Mouse (Mus musculus) hindbrain, embryonic 11.5 days (tissue): ENCODE measurements around the gene Thsd7a. TPM values are rescaled to one million over a fixed set of nuclear protein-coding genes. Genes with fewer than 3 reads are reported as not detected.

Source experiments
- ATAC-seq: fragments of 200-750 bp; cut with Nextera tagmentation; 2 replicates; pipeline ENCODE4 v1.8.0; 2017; ENCODE audit warnings: mild to moderate bottlenecking, moderate TSS enrichment, moderate library complexity; ENCODE audit not compliant: low FRiP score
- DNase-seq: peaks from one replicate; pipeline ENCODE4 v3.0.0-alpha.2; 2015; ENCODE audit warnings: low spot score
- H3K27ac ChIP-seq: fragments of 300-500 bp; sonication (generic); 2 replicates; pipeline ENCODE4 v1.5.1; 2014; ENCODE audit warnings: mild to moderate bottlenecking, low read depth, low read length
- H3K27me3 ChIP-seq: fragments of 300-500 bp; sonication (generic); 2 replicates; pipeline ENCODE4 v1.6.1; 2014; ENCODE audit warnings: mild to moderate bottlenecking, low read length, moderate library complexity, mixed read lengths; ENCODE audit not compliant: control insufficient read depth, insufficient read depth
- H3K36me3 ChIP-seq: fragments of 300-500 bp; sonication (generic); 2 replicates; pipeline ENCODE4 v1.6.1; 2014; ENCODE audit warnings: mild to moderate bottlenecking, low read length, moderate library complexity, mixed read lengths; ENCODE audit not compliant: control insufficient read depth, insufficient read depth
- H3K4me1 ChIP-seq: fragments of 300-500 bp; sonication (generic); replicated peaks from 2 replicates; pipeline ENCODE4 v1.6.1; 2014; ENCODE audit warnings: low read length, mixed read lengths; ENCODE audit not compliant: control insufficient read depth, insufficient read depth
- H3K4me2 ChIP-seq: fragments of 300-500 bp; sonication (generic); replicated peaks from 2 replicates; pipeline ENCODE4 v1.6.1; 2014; ENCODE audit warnings: mild to moderate bottlenecking, low read depth, low read length
- H3K4me3 ChIP-seq: fragments of 300-500 bp; sonication (generic); 2 replicates; pipeline ENCODE4 v1.5.1; 2014; ENCODE audit warnings: low read depth, low read length
- H3K9ac ChIP-seq: fragments of 300-500 bp; sonication (generic); 2 replicates; pipeline ENCODE4 v1.6.1; 2014; ENCODE audit warnings: low read depth, low read length
- H3K9me3 ChIP-seq: fragments of 300-500 bp; sonication (generic); 2 replicates; pipeline ENCODE4 v1.6.1; 2016; ENCODE audit warnings: low read length; ENCODE audit not compliant: control insufficient read depth
- WGBS: fragments of 180-500 bp; shearing (Covaris S2); extraction: QIAGEN DNeasy Blood & Tissue Kit; methylation state at CpG from one replicate; pipeline ENCODE4 v1.1.7; 2014; 5-methylcytosine and 5-hydroxymethylcytosine counted together
- polyA plus RNA-seq: library from polyadenylated mRNA; unstranded; fragments of >200 nt; fragmentation: Nextera tagmentation; extraction: Ambion mirVana; gene quantifications from 2 replicates; pipeline ENCODE4 v1.2.1, GENCODE M21; 2014

Gene Thsd7a
- polyA plus RNA-seq, 1 experiment from 2014 or later = 43.2 TPM

GRCm38 (mm10) chr6:12467339-12468124 is 281.7 kb downstream of the Thsd7a start:
- DNase-seq (no peak), ATAC-seq (no peak)
- Histone ChIP-seq H3K4me2 (no peak overlapping the region), H3K9ac (no peak overlapping the region), H3K9me3 (no peaks in the 10 kb centered on the region), H3K27me3 (no peaks in the 10 kb centered on the region), H3K27ac (no peak overlapping the region), H3K4me3 (no peak overlapping the region), H3K36me3 (no peaks in the 10 kb centered on the region), H3K4me1 (no peaks in the 10 kb centered on the region)
- 72% methylated on average over 7 of the region's 7 CpGs for WGBS

- Histone ChIP-seq H3K4me3 (no peak overlapping the region), H3K4me2 (no peak overlapping the region)
Observed at GRCm38 (mm10) chr6:12458841-12459240, 290.4 kb downstream of the Thsd7a start.

GRCm38 (mm10) chr6:12457451-12457850 is 291.8 kb downstream of the Thsd7a start:
- no peaks in the 10 kb centered on the region for H3K27me3 ChIP-seq
- 89% methylated on average over 1 of the region's 1 CpGs for WGBS
- ATAC-seq = no peak
- no peak for DNase-seq
- H3K36me3 ChIP-seq = no peaks in the 10 kb centered on the region
- H3K4me3 ChIP-seq = no peak overlapping the region
- no peak overlapping the region for H3K9ac ChIP-seq
- H3K27ac ChIP-seq = no peak overlapping the region
- no peak overlapping the region for H3K4me2 ChIP-seq
- H3K9me3 ChIP-seq = no peaks in the 10 kb centered on the region
- H3K4me1 ChIP-seq = no peaks in the 10 kb centered on the region

More at GRCm38 (mm10) chr6:12458841-12459240, 290.4 kb downstream of the Thsd7a start:
- no peaks in the 10 kb centered on the region for H3K36me3 ChIP-seq
- no peak overlapping the region for H3K27ac ChIP-seq
- DNase-seq (no peak), ATAC-seq (no peak)
- H3K27me3 ChIP-seq = no peaks in the 10 kb centered on the region
- 91% methylated on average over 4 of the region's 4 CpGs for WGBS
- H3K9me3 ChIP-seq = no peaks in the 10 kb centered on the region
- no peak overlapping the region for H3K9ac ChIP-seq
- H3K4me1 ChIP-seq = no peaks in the 10 kb centered on the region

- DNase-seq = no peak
- no peaks in the 10 kb centered on the region for H3K27me3 ChIP-seq
- WGBS = 69% methylated on average over 1 of the region's 1 CpGs
Observed at GRCm38 (mm10) chr6:12454876-12455485, 294.2 kb downstream of the Thsd7a start.

GRCm38 (mm10) chr6:12454132-12454531 is 295.1 kb downstream of the Thsd7a start:
- no peak for DNase-seq
- H3K9me3 ChIP-seq = no peaks in the 10 kb centered on the region
- no peak overlapping the region for H3K9ac ChIP-seq
- no peaks in the 10 kb centered on the region for H3K4me1 ChIP-seq
- WGBS = 74% methylated on average over 3 of the region's 3 CpGs
- ATAC-seq = no peak
- H3K27me3 ChIP-seq = no peaks in the 10 kb centered on the region
- H3K4me2 ChIP-seq = no peak overlapping the region
- H3K36me3 ChIP-seq = no peaks in the 10 kb centered on the region
- H3K27ac ChIP-seq = no peak overlapping the region
- H3K4me3 ChIP-seq = no peak overlapping the region

More at GRCm38 (mm10) chr6:12454876-12455485, 294.2 kb downstream of the Thsd7a start:
- no peak overlapping the region for H3K27ac ChIP-seq
- ATAC-seq = no peak
- no peak overlapping the region for H3K4me3 ChIP-seq
- no peaks in the 10 kb centered on the region for H3K4me1 ChIP-seq
- no peaks in the 10 kb centered on the region for H3K9me3 ChIP-seq
- no peaks in the 10 kb centered on the region for H3K36me3 ChIP-seq
- H3K9ac ChIP-seq = no peak overlapping the region
- H3K4me2 ChIP-seq = no peak overlapping the region

GRCm38 (mm10) chr6:12448851-12449250 is 300.4 kb downstream of the Thsd7a start:
- H3K4me1 ChIP-seq = no peaks in the 10 kb centered on the region
- 74% methylated on average over 3 of the region's 3 CpGs for WGBS
- no peak for DNase-seq
- no peak for ATAC-seq
- no peak overlapping the region for H3K27ac ChIP-seq
- no peak overlapping the region for H3K4me2 ChIP-seq
- H3K36me3 ChIP-seq = no peaks in the 10 kb centered on the region
- no peaks in the 10 kb centered on the region for H3K27me3 ChIP-seq
- H3K9me3 ChIP-seq = no peaks in the 10 kb centered on the region
- H3K9ac ChIP-seq = no peak overlapping the region
- H3K4me3 ChIP-seq = no peak overlapping the region

GRCm38 (mm10) chr6:12445486-12445885 is 303.7 kb downstream of the Thsd7a start:
- H3K36me3 ChIP-seq = no peaks in the 10 kb centered on the region
- H3K4me2 ChIP-seq = no peak overlapping the region
- ATAC-seq = no peak
- 93% methylated on average over 2 of the region's 2 CpGs for WGBS
- H3K4me1 ChIP-seq = no peaks in the 10 kb centered on the region
- no peaks in the 10 kb centered on the region for H3K27me3 ChIP-seq
- H3K27ac ChIP-seq = no peak overlapping the region
- no peak overlapping the region for H3K4me3 ChIP-seq
- no peaks in the 10 kb centered on the region for H3K9me3 ChIP-seq
- no peak for DNase-seq
- no peak overlapping the region for H3K9ac ChIP-seq

- H3K4me2 ChIP-seq = no peak overlapping the region
- H3K36me3 ChIP-seq = no peaks in the 10 kb centered on the region
- no peaks in the 10 kb centered on the region for H3K27me3 ChIP-seq
- no peak overlapping the region for H3K27ac ChIP-seq
- no peaks in the 10 kb centered on the region for H3K4me1 ChIP-seq
- no peak overlapping the region for H3K9ac ChIP-seq
- DNase-seq (no peak), ATAC-seq (no peak)
- H3K9me3 ChIP-seq = no peaks in the 10 kb centered on the region
- H3K4me3 ChIP-seq = no peak overlapping the region
Observed at GRCm38 (mm10) chr6:12439561-12439960, 309.6 kb downstream of the Thsd7a start.

- no peaks in the 10 kb centered on the region for H3K36me3 ChIP-seq
- no peak overlapping the region for H3K27ac ChIP-seq
- no peaks in the 10 kb centered on the region for H3K4me1 ChIP-seq
- no peaks in the 10 kb centered on the region for H3K27me3 ChIP-seq
- DNase-seq = no peak
- H3K9me3 ChIP-seq = no peaks in the 10 kb centered on the region
- no peak overlapping the region for H3K4me2 ChIP-seq
- no peak overlapping the region for H3K4me3 ChIP-seq
- 88% methylated on average over 10 of the region's 10 CpGs for whole genome bisulfite sequencing
- no peak overlapping the region for H3K9ac ChIP-seq
- ATAC-seq = no peak
Observed at GRCm38 (mm10) chr6:12419070-12419469, 330.1 kb downstream of the Thsd7a start.
